Mouse (Mus musculus) neural tube, postnatal 0 days (tissue): ENCODE data around the gene Ackr4. TPM values are rescaled to one million over a fixed set of nuclear protein-coding genes. Genes with fewer than 3 reads are reported as not detected.

Experiments used
- polyA plus RNA-seq: library from polyadenylated mRNA; unstranded; fragments of >200 nt; fragmentation: Nextera tagmentation; extraction: Ambion mirVana; gene quantifications from 2 replicates; pipeline ENCODE4 v1.2.1, GENCODE M21; 2015

Gene Ackr4
- polyA plus RNA-seq: 2.9 and 4.5 TPM in 2 replicates

GRCm38 (mm10) chr9:104126833-104127232, at the start of gene Ackr4:
Gene Ackr4, minus strand, starts transcription at chr9:104126933.

GRCm38 (mm10) chr9:104063244-104063961, 63.3 kb downstream of the Ackr4 start, which contains the start of gene Acad11:
Gene Acad11, plus strand, starts transcription at chr9:104063377.

GRCm38 (mm10) chr9:104062430-104063243, 64.1 kb downstream of the Ackr4 start, which contains the start of gene Uba5:
Gene Uba5, minus strand, starts transcription at chr9:104063134.

GRCm38 (mm10) chr9:104040362-104040761, 86.4 kb downstream of the Ackr4 start, which contains the start of gene Gm28305:
Gene Gm28305, plus strand, starts transcription at chr9:104040662.

Other genes starting within 250 kb of the Ackr4 start
- gene Nphp3, start 124.4 kb downstream of the Ackr4 start, polyA plus RNA-seq: 3.3 and 5.2 TPM in 2 replicates
- not detected in 2 replicates for gene Gm28305, start 86.3 kb downstream of the Ackr4 start, polyA plus RNA-seq
- gene Uba5, start 63.8 kb downstream of the Ackr4 start, polyA plus RNA-seq: 62.8 and 65.4 TPM in 2 replicates
- gene Acad11, start 63.6 kb downstream of the Ackr4 start, polyA plus RNA-seq: 7.6 and 8.8 TPM in 2 replicates
- gene Dnajc13, start 136.0 kb upstream of the Ackr4 start, polyA plus RNA-seq: 16.5 and 17.9 TPM in 2 replicates
- gene Acpp, start 210.8 kb upstream of the Ackr4 start, polyA plus RNA-seq: 0.52 and 1.6 TPM in 2 replicates